Mouse (Mus musculus) cerebellum, adult 8-10 months (tissue): ENCODE measurements around the gene Btbd3.

Experiments used
- DNase-seq: peaks from one replicate; pipeline ENCODE4 v3.0.0; 2022

Btbd3 gene

DNA sequence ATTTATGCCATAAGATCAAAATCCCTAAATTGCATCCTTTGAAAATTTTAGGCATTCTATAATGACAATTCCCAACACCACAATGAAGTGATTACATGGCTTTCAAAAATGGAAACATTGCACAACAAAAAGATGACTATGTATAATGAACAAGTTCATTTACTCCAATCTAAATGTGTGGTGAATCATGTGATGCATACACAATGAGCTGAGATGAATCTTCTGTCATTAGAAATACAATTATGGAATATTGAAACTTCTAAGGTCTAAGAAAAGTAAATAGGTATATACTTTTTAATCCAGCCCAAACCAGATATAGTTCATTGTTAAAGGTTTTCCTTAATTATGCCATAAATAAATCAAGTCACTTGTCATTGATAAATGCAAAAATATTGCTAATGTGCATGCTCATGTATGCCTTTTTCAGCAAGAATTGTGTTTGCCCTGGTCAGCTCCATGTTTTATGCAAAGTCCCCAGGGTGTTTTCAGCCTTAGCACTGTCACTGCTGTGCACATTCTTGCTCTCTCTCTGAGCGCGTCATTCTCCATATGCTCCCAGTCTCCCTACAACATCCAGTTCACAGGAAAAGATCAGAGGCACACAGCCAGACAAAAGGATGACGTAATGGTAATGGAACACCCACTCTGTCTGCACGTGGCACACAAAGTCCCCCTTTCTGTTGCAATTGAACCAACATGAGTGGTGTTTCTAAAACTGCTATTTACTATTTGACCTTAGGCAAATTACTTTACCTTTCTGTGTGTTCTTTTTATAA, 149.6 kb downstream of the Btbd3 start:
- peak; percentile 32 for DNase-seq

DNA sequence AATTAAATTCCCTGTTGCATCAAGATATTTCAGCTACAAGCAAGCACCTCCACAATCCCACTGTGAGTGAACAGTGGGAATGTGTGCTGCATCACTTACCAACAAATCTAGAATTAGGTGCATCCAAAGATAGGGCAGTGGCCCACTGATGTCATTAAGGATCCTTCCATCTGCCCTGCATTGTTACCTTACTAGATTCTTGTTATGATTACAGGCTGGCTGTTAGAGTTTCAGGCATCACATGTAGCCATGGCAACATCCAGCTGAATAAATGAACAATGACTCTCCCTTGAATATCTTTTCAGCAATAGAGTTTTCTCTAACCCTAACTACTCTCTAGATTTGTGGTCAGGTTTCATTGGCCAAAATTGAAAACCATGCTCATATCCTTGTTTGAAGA, 150.3 kb downstream of the Btbd3 start:
- no peak for DNase-seq

DNA sequence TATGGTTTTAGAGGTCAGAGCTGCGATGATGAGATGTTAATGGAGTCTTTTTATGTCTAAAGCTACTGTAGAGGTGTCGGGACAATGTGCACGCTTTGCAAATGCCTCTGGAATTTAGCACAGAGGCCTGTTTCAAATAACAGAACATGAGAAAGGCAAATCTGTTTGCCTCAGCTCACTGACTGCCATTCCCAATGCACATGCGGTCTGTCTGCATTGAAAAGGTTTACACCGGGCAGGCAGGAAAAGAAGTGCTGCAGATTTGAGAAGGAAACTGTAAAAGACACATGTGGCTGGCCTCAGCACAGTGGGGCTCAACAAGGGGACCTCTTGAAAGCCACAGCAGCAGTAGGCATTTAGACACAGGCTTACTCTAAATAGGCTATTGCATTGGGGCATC, 156.2 kb downstream of the Btbd3 start:
- no peak for DNase-seq

DNA sequence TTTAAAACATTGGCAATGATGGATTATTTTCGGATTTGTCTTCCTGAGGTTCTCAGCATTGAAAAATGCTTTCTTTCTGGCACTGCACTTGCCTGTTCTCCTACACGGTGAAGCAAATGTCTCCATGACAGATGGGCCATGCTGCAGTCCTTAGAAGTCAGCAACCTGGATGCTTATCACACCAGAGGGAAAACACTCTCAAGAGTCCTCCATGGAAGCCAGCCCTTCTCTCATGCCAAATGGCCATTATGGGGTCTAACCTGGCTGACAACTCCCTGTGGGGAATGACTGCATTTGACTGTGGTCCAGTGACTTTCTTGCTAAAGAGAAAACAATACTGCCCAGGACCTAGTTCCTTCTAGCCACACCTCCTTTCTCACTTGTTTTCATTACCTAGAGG, 166.0 kb downstream of the Btbd3 start:
- DNase-seq, result peak; percentile 49

DNA sequence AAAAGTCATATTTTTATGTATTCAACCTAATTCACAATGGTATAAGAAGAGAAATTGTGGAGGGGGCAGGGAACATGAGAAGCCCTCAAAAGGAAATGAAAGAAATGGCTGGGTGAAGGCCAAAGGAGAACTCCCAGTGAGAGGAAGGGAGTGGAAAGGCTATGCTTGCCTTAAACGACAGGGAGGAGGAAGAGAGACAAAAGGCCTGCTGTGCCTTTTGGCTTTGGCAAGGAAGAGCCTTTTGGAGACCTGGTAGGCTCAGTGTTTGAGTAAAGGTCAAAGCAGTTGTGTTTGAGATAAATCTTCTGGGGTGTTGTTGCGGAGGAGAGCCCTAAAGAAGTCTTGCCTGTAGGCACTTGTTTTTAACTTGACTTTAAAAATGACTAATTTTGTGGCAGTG, 175.6 kb downstream of the Btbd3 start:
- no peak for DNase-seq

DNA sequence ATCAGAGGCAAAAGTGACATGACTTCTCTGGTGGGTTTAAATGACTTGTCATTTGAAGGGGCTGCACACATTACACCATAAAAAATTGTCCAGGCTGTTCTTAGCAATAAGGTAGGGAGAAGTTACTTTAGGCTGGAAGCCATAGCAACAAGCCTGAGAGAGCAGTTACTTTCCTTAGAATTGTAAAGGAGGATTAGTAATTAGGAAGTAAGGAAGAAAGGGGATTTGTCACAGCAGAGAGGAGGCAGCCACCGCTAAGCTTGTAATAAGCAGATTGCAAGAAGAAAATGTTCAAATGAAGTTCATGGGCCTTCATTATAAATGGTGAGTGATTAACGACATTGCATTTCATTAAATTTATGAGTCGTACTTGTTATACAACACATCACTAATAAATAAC, 190.1 kb downstream of the Btbd3 start:
- DNase-seq, result no peak

DNA sequence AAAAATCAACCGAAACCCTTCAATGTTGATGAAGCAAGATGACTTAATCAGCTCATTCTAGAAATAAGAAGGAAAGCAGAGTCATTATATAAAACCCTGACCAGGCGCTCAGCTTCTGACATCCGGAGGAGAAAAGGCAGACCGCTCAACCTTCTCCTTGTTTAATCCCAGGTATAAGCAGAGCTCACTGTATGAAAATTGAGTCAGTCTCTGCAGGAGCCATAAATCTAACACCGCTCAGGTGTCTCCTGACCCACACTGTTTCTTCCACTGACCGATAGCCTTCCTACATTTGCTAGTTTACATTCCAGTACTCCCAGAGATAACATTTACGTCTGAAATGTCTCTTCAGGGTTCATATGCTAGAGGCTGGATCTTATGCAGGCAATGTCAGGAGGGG, 190.6 kb downstream of the Btbd3 start:
- no peak for DNase-seq

DNA sequence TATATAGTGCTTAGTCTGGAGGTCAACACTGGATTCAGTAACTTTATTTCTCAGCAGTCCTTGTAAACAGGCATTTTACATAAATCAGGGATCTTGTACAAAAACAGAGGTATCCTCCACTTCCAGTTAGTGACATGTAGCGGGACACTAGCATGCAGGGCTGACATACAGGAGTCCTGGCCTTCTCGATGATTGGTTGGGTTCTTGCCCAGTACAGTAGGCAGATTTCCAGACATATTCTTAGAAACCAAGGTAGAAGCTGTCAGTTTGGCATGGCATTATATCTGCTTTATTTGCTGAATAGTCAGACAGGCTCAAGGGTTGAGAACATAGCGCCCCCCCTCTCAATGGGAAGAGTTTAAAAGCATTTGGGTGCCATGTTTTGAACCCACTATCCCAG, 191.3 kb downstream of the Btbd3 start:
- peak; percentile 63 for DNase-seq

DNA sequence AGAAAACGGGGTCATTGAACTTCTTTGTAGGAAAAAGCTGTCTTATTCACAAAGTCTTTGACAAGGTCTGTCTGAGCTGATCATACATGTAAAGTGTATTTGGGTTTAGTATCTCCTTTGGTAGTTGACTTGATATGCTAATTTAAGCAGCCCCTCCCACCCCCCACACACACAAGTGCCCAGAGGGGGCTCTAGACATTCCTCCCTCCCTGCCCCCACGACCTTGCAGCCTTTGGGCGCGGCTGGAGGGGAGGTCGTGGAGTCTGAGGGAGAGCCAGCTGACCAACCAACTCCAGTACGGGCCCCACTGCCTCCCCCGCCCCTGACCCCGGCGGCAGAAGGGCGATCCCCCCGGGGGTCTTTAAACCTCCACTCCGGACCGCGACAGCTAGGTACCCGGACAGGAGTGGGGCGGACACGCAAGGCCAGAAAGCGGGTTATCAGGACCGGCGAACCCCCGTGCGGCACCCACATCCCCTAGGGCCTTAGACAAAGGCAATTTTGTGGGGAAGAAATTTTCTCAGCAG, 211.7 kb downstream of the Btbd3 start:
- no peak for DNase-seq

DNA sequence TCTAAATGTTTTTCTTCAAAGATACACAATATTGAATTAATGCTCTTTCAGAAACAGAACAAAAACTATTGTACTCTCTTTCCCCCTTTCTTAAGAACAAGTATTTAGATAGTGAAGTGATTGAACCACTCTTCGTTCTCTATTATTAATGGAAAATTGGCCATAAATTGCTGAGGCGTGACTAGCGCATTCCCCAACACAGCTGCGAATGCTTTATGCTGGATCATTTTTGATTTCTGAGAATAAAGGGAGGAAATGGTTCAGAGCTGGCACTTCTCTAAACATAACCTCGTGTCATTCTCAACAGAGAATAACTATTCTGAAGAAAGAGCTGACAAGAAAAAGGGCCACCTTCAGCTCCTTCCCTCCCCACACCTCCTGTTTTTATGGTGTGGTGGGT, 217.0 kb downstream of the Btbd3 start:
- no peak for DNase-seq

DNA sequence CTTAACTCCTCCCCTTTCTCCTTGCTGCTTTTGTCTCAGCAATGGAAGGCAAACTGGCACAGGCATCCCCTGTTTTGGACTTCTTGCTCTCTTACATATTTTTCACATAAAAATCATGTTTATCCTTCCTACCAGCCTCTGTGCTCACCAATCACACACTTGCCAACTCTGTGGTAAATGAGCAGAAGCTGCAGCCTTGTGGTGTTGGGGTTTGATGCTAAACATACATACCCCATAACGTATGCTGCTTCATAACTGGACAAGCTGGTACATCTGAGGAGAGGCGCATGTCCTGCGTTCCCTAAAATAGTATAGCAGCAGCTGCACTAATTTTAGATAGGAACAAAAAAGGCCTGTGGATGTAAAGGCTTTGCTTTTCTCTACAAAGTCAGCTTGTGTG, 220.1 kb downstream of the Btbd3 start:
- peak; percentile 17 for DNase-seq

DNA sequence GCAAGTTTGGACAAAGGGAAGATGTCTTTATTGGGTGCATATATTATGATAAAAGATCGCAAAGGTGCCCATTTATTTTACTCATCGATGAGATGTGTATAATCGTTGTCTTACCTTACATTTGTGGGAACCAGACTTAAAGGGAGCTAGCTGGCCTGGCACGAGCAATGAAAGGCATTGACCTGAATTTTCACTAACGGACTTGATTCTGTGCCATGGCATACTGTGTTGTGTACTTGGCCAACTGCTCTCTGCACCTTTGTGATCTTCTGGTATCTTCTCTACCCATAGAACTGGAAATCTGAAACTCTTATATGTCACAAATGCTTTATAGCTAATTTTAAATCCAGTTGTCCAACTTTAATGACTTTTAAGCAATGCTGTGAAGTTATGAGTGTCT, 220.9 kb downstream of the Btbd3 start:
- DNase-seq, result peak; percentile 78

DNA sequence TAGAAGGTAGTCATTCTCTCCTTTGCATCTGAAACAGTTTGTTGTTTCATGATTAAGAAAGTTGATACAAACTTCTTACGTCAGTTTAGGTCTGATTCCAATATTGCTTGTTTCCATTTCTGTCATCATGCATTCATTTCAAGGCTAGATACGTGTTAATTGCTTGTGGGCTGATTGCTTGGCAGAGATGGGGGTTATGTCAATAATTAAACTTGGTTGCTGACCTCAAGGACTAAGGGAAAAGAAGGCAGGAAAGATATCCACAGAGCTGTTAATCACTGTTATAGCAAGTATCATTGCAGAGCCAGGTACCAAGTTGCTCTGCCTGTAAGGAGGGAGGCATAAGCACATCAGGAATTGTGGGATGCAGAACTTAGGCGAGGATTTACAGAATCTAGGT, 226.2 kb downstream of the Btbd3 start:
- DNase-seq, result no peak

DNA sequence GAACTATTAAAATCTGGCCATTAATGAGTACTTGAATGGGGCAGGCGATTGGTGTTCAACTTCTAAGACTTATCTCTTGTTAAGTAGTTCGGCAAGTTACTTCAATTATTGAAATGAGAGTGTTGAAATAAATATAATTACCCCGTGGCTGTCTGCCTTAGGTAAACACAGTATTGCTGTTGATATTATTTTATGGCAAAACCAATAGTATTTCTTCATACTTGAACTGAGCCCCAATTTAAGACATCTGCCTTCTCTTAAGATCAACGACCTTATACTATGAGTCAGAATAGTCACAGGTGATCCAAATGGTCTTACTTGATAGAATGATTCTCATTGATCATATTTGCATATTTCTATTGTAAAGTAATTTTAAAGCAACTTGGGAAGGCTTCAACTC, 228.5 kb downstream of the Btbd3 start:
- DNase-seq, result no peak

DNA sequence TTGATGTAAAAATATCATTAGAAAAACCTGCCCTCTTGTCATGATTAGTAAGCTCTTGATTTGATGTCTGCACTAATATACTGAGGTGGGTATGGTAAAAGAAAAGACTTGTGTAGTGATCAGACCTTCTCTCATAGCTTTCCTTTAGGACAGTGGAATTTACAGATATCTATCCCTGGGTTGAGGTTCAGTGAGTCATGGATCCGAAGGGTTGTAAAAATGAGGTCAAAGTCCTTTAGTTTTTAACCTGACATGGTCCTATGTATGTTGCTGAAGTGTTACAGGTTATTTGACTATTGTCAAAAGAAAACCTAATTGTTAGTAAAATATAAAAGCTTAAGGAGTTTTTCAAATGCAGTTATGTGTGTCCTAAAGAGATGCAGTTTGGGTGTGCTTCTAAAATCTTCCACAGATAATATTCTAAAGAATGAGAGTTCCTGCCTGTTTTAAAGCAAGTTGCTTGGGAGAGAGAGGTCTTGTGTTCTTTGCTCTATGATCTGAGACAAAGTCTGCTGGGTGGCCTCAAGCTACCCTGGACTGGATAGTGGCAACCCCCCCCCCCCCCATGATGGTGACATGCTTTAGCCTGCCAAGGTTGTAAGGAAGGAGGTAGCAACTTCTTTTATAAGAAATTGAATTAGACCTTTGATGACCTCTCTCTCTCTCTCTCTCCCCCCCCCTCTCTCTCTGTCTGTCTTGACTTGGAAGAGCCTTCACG, 234.5 kb downstream of the Btbd3 start:
- no peak for DNase-seq

DNA sequence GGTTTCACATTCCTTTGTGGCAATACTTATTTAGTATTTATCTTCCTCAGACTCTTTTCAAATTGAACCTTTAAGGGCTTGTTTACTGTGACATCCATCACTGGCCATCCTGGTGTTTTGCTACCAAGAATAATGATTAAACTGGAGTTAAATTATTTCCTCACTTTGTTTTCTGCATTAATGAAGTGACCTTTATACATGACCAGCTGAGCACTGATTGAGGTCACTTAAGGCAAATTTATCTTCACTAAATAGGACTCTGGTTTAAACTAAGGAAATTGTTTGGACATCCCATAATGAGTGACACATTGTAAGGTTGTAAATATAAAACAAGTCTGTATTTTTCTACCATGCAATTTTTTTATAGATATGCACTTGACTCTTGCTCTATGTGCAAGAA, 235.8 kb downstream of the Btbd3 start:
- DNase-seq, result no peak

DNA sequence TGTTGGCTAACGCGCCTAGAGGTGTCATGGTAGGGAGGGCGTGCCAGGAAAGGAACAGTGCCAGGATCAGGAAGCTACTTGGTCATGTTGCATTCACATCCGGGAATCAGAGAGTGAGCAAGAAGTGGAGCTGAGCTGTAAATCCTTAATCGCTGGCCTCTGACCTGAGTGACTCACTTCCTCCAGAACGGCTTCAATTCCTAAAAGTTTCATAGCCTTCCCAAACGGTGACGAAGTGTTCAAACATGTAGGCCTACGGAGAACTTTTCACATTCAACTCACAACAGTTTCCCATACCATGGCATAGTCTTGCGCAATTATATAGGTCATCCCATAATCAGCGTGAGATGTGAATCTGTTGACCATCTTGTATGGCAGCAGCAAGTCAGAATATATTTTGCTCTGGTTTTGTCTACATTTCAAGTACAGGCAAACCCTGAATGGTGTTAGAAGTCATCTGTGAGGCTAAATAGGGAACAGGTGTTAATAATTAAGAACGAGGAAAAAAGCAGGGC, 247.6 kb downstream of the Btbd3 start:
- DNase-seq, result no peak

DNA sequence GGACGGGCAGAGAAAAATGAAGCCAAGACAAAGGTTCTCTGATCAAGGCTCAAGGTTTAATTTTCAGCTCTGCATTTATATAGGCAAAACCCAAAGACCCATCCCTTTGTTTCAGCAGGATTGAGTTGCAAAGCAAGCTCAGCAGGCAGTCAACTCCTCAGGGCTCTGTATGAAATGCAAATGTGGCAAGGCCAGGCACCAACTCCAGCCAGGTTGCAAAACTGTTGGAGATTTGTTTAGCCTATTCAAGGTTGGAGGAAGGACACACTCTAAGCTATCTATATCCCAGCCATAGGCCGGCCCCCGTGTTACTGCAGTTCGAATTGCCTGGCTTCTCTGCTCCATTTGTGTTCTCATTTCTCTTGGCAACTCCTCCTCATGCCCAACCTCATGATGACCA, 259.2 kb downstream of the Btbd3 start:
- no peak for DNase-seq

DNA sequence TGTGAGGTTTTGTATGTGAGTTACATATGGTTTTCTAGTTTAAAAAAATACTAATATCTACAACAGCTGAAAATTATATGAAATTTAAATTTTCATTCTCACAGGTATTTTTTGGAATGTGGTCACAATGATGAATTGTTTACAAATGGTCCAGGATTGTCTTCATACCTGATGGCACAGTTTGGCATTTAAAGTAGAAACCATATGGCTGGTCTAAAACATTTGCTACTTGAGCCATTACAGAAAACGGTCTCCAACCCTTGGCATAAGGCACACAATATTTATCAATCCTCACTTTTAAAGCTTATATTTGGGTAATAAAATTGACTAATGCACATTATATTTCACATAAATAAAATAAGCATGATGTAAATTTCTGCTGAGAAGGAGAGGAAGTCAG, 272.1 kb downstream of the Btbd3 start:
- peak; percentile 21 for DNase-seq

DNA sequence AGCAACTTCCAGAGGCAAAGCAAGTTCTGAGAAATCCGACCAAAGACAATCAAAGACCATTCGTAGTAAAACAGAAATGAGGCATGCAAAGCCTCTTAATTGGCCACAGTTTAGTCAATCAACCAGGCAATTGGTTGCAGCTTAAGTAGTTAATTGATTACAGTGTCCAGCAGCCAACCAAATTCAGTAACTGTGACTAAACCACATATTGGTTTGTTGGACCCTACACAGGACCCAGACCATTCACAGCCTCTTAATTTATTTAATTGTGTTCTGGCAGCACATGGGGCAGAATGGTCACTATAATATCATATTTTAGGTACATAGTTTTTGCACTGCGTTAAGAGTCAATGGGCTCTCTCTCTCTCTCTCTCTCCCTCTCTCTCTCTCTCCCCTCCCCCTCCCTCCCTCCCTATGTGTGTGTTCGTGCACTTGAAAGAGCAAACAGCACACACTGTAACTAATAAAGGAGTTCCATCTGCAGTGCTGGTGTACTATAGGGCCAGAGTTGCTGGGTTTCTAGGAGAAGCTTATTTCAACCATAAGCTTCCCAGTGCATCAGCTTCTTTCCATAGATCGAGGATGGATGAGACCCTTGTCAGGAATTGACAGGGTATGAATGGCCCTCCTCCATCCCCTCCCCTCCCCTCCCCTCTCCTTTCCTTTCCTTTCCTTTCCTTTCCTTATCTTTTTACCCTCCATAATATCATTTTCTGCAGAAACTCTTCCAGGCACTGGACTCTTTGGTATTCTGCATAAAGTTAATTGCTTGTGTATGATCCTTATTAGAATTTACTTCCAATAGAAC, 275.0 kb downstream of the Btbd3 start:
- DNase-seq, result no peak

DNA sequence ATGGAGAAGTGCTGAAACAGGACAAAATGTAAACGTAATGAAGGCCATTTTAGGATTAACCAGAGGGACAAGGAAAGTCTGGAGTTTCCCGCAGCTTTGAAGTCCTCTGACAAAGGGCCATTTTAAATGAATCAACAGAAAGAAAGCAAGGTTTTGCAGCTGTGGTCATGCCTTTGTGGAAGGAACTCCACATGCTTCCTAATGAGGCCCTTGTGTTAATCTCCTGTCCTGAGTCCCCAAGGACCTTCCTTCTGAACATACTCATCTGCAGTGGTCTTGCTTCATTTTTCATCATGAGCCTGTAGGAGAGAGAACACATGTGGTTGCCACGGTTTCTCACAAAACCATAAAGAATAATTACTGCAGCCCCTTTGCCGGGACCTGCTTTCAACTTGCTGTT, 275.6 kb downstream of the Btbd3 start:
- no peak for DNase-seq

DNA sequence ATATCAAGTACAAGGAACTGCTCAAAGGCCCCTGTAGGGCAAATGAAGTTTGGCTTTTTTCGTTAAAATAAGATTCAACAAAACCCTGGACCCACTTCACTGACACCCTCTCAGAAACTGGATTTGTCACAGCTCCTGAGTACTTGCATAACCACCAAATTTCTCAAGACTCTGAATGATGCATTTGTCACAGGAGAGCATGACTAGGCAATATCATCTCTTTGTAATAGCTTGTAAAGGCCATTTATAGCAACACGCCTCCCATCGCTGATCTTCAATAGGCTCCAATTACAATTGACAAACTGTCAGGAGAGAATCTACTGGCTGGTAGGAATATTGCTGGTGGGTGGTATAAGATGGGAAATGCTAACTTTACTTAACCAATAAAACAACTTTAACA, 283.3 kb downstream of the Btbd3 start:
- no peak for DNase-seq

DNA sequence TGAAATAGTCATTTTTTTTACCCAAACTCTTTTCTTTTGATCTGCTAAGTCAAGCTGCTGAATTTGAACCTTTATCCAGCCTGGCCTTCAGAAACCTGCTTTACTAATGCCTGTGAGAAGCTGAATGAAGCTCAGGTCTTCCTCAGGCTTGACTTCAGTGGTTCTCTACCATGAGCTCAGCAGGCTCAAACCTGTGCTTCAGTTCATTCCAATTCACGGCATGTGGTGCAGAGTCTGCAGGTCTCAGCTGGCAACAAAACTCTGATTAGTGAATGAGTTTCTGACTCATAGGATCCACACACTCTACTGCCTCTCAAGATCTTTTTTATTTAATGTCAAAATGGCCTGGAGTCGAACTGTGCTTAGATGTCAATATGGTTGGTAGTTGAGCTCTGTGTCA, 292.6 kb downstream of the Btbd3 start:
- DNase-seq, result peak; percentile 45
